Mouse (Mus musculus): ENCODE measurements at regions not wholly inside any gene's neighbourhood (a gene's known extent, or its start where the extent isn't known, plus 50 kb on each side); places are given as distances from the start of the nearest gene placed in this dataset.

DNA sequence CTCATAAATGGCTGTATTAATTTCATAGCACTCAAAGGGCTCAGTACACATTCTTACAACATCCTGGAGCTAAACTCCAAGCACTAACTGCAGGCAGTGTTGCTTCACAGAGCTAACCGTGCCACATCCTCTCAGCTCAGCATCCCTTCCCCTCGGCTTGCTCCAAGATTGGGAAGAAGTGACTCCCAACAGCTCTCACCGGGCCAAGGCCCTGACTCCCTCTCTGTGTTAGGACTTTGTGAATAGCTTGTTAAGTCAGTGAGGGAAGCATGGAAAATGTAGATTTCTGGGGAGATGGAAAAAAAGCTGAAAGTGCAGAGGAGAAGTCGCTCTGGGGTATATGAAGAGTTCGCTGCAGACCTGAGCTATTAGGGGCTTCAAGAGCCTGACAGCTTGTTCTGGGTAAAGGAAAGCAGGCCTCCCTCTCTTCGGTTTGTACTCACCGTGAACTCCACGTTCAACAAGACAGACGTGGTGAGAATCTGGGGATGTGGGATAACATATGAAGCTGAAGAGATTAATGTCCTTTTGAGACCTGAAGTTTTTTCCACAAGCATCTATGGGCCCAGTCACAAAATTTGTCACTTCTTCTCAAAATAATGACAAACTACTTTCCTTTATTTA, 213.5 kb upstream of the Sfrp2 start:
- DNase-seq (ENCODE audit: low spot score in 2 of 2) = no peak

DNA sequence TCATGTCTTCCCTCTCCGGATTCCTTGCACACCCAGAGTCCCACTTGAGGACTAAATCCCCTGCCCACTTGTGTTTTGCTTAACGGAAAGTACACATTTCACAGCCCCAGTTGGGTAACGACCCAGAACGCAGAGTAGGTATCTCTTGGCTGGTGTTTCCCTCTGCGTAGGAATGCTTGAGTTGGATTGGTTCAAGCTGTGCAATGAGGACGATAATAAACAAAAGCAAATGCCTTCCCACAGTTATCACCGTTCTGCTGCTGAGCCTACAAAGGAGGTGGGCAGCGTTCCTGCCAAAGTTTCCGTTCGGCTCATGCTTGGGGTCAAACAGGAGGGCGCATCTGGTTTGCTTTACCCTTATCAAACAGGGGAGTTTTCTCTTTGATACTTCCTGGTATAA, 212.3 kb upstream of the Sfrp2 start:
- no peak for DNase-seq (ENCODE audit: low spot score in 2 of 2)

DNA sequence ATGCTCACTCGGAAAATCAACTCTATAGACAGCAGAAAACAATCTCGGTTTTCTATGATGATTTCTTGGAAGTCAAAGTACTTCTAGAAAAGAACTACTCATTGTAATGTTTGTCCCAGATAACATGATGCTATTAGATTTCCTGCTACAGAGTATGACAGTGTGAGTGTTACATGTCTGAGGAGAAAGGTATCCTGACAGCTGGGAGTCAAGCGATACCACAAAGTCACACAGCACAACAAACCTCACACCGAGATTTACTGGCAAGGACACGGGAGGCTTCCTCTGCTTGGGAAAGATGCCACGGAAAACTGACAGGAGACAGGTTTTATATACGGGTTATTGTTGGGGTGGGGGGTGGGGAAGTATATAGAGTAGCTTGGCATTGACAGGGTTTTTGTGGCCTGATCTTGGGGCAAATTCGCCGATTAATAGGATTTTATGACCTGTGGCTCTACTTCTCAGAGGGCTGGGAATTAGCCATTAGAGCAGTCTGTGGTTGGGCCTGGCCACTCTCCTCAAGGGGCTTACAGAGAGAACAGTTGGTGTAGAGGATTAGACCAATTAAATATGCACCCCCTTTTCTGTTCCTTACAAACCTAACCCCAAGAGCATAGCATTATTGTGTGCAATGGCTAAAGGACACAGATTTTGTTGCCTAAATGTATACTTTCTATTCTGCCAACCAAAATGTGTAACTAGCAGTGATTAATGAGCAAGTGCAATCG, 209.2 kb upstream of the Sfrp2 start:
- DNase-seq (ENCODE audit: low spot score in 2 of 2) = no peak

DNA sequence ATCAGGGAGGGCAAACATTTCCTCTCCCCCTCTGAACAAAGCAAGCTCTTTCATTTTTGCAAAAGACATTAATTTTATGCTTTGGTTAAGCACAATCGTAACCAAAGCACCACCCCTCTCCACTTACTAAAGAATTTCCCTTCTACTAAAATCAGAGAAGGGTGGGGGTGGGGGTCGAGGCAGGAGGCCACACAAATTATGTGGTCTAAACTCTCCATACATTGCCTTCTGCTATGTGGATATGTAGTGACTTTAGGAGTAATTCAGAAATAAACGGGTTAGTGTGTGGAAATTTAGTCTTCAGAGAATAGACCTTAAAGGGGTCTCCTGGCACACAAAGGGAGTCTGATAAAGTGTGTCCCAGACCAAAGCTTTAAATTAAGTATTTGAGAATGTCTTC, 204.1 kb upstream of the Sfrp2 start:
- DNase-seq (ENCODE audit: low spot score in 2 of 2) = no peak

DNA sequence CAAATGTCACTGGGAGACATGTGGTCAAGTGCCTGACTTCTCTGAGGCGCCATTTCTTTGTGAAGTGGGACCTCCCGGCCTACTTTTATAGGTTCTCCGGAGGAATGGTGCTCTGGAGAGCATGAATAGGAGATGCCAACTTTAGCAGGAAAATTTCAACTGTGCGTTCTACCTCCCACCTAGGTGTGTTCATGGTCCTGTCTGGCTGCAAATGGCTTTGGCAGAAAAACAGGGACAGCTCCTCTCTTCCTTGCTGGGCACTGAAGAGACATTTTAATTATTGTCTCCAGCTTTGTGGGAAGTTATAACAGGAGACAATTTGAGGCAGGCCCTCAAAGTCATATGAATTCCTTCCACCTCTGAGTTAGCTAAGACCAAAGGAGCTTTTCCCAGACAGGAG, 190.6 kb upstream of the Sfrp2 start:
- no peak for DNase-seq (ENCODE audit: low spot score in 2 of 2)

DNA sequence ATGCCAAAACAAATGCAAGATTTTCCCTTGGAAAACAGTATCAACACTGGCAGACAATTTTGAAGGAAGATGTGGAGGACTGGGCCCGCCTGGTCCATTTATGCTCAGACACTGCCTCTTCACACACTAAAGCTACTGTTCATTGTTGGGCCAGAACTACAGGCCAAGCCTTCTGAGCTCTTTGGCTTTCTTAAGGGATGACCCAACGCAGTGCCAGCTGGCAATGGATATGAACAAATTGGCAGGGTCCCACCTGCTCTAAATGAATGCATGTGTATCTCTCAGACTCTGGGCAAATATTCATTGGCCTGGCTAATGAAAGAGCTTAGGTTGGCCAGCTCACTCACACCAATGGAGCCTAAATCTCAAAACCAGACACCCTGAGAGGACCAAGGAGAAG, 190.0 kb upstream of the Sfrp2 start:
- peak; percentile 41 to 62 for DNase-seq (ENCODE audit: low spot score in 2 of 2)

DNA sequence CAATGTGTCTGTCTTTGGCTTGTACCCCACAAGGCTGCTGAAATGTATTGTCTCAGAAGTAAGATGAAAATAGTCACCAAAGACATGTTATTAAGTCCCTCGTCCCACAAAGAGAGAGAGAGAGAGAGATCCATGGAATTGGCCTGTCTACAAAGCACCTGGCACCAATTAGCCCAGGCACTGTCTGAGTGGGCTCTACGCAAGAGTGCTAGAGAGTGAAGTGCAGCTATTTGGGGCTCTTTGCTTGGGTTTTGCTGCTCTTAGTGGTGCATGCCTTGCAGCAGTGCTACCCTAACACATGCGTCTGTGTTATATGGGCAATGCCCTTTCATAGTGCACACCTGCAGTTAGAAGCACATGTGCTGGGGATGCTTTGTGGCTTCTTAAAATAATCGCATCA, 185.4 kb upstream of the Sfrp2 start:
- no peak for DNase-seq (ENCODE audit: low spot score in 2 of 2)

DNA sequence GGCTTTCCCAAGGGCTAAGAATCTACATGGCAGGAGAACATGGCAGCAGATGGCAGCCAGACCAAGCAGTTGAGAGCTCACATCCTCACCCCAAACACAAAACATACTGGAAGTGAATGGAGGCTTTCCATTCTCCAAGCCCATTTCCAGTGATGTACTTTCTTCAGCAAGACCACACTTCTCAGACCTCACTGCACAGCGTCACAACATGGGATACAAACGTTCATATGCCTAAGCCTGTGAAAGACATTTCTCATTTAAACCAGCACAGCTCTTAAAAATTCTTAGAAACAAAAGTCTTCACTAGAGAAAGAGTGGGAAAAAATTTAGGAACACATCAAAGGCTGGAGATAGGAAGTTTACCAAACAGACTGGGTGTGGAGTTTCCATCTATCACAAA, 183.9 kb upstream of the Sfrp2 start:
- no peak for DNase-seq (ENCODE audit: low spot score in 2 of 2)

DNA sequence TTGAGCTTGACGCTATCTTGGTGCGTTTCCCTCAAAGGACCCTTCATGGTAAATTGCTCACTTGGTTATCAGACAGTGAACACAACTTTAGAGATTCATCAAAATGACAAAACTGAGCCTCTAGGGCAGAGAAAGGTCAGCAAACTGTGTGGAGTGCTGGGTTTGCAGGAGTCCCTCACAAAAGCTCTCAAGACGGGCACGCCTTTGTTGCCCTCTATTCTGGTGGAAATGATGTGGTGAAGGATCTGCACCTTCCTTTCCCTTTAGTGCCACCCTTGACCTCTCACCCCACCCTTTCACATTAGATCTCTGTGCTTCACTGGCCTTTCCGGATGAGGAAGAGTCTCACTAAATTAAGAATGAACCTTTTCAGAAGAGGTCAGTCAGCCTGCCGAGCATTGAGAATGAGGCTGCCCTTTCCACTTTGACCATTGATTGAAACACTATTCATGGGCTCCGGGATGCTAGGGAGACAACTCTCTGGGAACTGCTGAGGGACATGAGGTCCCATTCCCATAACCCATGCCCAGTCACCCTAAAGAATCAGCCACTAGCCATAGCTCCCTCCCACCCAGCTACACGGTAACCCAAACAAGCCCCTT, 182.9 kb upstream of the Sfrp2 start:
- no peak for DNase-seq (ENCODE audit: low spot score in 2 of 2)

DNA sequence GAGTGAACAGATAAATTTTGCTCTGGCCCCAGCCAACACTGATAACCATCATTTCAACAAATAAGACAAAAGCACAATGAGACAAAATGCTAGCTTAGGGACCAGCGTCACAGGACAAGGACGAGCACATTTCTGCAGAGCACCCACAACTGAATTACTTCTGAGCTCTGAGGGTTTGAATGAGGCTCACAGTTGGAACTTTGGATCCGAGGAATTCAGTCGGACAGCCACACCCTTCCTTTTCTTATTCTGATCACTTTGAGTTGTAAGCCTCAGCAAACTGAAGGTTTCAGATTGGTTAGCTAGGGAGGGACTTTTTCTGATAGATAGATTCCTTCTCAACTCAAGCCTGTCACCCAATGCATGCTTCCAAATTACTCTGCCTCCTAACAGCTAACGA, 180.0 kb upstream of the Sfrp2 start:
- DNase-seq (ENCODE audit: low spot score in 2 of 2) = no peak

DNA sequence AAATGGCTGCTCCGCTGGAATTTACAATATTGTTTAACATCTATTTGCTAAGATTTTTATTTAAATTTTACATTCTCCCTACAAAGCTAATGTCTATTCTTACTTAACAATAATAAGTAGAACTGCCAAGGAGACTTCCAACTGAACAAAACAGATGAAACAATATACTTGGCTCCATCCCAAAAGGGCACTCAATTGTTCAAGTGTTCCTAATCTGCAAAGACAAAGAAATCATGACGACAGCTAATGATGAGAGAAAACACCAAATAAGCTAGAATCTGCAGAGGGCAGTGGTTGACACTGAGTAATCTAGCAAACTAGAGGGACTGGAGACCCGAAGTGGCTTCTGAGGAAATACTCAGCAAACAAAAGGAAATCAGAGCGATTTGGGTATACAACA, 179.6 kb upstream of the Sfrp2 start:
- DNase-seq (ENCODE audit: low spot score in 2 of 2) = no peak

DNA sequence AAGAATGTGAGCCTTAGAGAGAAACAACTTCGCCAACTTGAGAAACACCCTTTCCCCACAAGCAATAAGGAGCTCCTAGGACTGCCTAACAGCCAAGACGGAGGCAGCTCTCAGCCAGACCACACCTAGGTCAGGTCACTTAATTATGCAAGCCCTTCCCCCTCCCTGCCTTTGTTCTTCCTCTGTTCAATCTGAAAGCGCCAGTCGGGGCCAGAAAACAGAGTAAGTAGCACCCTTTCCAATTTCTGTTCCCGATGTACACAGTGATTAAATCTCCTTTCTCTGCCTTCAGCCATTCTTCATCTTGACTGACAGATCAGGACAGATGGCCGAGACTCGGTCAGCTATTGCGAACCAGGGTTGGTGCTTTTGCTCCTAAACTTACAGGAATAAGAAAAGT, 177.0 kb upstream of the Sfrp2 start:
- no peak for DNase-seq (ENCODE audit: low spot score in 2 of 2)

DNA sequence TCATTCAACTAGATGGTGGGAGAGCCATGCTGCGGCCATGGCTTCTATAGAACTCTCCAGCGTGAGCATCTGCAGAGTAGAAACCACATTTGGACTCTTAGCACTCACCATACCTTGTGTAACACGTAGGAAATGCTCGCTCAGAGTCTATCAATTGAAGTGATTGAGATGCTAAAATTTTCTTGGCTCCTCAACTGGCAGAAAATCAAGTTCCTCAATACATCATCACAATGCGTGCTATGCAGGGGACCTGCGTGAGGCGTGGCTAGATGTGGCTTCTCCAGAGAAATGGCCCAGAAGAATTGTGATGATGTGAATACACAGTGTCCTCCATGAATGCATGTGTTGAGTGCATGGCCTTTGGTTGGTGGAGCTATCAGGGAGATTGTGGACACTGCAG, 174.9 kb upstream of the Sfrp2 start:
- no peak for DNase-seq (ENCODE audit: low spot score in 2 of 2)

DNA sequence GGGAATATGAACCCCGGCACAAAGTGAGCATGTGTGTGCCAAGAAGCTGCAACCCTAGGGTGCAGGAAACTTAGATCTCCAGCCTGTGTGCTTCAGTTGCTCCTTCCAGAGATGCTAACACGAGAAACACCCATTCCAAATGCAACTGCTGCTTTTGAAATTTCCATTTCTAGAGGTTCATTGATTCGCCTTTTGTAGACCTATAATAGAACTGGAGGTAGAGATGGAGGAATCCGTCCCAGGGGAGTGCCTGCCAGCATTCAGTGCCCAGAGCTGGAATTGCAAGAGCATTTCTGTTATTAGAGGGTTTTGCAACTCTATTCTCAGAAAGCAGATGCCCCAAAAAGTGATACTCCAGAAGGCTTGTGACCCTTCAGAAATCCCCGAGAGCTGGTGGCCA, 172.8 kb upstream of the Sfrp2 start:
- DNase-seq (ENCODE audit: low spot score in 2 of 2) = no peak

DNA sequence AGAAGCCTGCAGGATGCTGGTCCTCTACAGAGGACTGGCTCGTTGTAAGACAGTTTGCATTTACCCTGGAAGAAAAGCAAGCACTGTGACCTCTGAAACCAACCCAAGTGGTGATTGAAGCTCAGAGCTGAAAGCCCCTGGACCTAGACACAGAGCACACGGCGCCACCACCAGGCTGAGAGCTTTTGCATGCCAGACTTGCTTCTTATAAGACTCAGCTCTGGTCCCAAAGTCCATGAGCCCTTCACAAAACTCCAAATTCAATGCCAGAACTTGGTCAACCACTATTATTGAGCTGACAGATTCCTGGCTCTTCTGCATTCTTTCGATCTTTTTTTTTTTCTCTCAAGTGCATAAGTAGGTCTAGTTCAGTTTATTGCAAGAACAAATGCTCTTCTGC, 164.6 kb upstream of the Sfrp2 start:
- peak in 1 of 2 experiments; percentile 3 for DNase-seq (ENCODE audit: low spot score in 2 of 2)

DNA sequence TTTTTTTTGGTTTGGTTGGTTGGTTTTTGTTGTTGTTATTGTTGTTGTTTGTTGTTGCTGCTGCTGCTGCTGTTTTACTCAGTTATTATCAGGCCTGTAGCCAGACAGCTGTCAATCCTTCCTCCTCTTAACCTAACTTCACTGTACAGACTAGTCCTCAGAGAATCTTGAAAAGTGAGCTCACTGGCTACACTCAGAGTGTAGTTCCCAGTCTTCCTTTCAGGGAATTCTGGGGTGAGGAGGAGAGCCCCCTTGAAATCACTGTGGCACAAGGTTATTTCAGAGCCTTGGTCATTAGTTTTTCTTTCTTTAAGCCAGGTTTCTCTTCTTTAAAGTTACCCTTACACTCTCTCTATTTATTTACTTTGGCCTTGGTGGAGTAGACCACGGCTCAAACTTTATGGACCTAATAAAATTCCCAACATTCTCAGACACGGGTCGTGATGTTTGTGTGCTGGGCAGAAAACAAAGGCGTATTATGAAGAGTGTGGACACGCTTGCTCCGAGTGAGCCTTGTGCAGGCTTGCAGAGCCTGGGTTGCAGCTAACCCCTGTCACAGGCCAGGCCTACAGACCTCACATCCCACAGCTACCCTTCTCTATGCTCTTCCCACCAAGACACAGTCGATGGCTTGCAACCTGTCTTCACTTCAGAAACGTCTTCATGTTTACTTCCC, 156.9 kb upstream of the Sfrp2 start:
- DNase-seq (ENCODE audit: low spot score in 2 of 2) = no peak

DNA sequence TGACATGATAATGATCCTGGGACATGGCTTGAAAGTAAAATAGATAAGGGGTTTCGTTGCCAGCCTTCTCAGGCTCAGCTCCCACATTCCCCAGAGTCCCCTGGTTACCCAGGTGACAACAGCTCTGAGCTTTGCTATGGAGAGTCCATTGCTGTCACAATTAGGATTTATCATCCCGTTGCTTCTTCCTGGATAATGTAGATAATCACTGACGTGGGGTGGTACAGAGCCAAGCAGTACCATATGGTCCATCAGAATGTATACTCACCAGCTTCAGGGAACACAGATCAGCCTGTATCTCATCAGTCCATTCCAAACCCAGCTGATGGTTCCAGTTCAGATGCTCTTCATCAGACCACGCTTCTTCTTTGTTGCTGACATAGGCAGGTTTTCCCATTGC, 145.7 kb upstream of the Sfrp2 start:
- DNase-seq (ENCODE audit: low spot score in 2 of 2) = peak; percentile 15

DNA sequence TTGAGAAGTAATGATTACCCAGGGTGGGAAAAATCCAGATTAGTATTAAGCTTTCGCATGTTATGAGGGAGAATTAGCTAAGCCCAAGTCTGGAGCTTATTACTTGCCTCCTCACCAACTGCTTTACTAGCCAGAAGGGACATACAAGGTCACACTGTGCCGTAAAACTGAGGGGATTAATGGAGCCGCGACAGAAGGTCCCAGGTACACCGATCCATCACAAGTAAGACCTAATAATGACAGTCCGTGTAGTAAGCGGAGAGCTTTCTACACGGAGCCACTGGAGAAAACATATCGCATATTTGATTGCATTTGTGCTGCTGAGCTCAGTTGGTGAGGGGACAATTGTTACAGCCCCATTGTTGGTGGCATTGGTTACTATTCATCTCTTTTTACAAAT, 133.1 kb upstream of the Sfrp2 start:
- no peak for DNase-seq (ENCODE audit: low spot score in 2 of 2)

DNA sequence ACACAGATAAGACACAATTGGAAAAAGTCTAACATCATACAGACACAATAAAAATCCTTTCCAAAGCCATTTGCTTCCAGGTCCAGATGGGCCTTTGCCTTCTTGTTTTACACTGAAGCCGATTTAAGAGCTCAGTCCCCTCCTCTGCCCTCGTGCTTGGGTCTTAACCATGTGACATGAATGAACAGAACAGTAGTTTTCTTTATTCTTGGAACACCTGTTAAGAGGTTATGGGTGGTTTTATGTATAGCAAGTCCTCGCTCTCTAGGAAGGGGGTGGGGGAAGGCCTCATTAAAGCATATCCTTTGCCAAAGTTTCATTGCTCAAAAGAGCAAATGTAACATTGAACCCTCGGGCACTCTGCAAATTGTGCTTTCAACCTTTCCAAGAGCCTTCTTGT, 125.7 kb upstream of the Sfrp2 start:
- DNase-seq (ENCODE audit: low spot score in 2 of 2) = no peak

DNA sequence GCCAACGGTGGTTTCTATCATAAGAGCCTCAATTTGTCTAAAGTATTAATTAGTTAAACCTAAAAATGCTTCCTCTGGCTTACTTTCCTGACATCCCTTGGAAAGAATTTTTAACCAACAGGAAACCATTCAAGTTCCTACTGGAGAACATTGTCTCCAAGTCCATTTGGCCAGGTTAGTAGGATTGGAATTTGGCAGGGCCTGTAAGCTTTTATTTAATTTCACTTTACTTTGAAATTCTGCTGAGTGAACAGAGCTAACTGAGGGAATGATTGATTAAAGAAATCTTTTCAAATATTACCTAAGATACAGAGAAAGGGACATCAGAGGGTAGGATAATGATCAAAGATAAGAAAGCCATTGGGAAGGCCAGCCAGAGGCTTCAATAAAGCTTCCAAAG, 102.4 kb upstream of the Sfrp2 start:
- DNase-seq (ENCODE audit: low spot score in 2 of 2) = no peak

DNA sequence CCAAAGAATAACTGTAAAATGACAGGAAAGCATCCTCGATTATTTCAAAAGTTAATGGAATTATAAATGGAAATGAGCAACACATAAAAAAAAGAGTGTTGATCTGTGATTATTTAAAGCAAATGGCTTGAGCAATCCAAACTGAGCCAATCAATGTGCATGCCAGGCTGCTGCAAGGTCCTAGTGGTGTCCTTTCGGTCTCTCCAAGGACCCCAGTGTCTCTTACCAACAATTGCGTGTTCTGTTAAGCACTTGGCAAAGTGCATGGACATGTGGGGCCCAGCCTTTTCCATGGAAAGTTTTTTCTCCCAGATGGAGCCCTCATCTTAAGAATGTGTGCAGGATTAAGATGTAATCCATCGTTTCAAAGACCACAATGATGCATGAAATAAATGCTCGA, 90.0 kb upstream of the Sfrp2 start:
- DNase-seq (ENCODE audit: low spot score in 2 of 2) = no peak

DNA sequence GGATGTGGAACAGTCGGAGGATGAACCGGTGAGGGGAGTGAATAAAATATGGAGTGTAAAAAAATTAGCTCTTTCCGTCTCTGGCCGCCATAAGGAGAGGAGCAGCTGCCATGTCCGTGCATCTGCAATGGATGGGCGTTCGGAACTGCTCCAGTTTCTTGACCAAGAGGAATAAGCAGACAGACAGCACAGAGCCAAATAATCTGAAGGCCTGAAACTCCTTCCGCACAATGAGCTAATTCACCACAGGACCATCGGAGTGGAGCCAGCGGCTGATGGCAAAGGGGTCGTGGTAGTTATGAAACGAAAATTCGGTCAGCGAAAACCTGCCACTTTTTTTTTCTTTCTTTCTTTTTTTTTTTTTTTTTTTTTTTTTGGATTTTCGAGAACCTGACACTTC, 79.5 kb upstream of the Sfrp2 start:
- DNase-seq (ENCODE audit: low spot score in 2 of 2) = no peak

All from layer of hippocampus, postnatal 14 days (tissue).